Mouse (Mus musculus) hindbrain, embryonic 16.5 days (tissue): ENCODE results near the gene Rnf11. TPM values are rescaled to one million over a fixed set of nuclear protein-coding genes. Genes with fewer than 3 reads are reported as not detected.

Experiments used
- polyA plus RNA-seq: library from polyadenylated mRNA; unstranded; fragments of >200 nt; fragmentation: Nextera tagmentation; extraction: Ambion mirVana; gene quantifications from 2 replicates; pipeline ENCODE4 v1.2.1, GENCODE M21; 2015

Gene Rnf11
- polyA plus RNA-seq, 1 experiment from 2014 or later: 60.3 TPM

Other genes starting within 250 kb of the Rnf11 start
- 65.5 and 72.2 TPM in 2 replicates for gene Eps15, start 204.5 kb downstream of the Rnf11 start, polyA plus RNA-seq
- gene Ttc39a, start 78.1 kb downstream of the Rnf11 start, polyA plus RNA-seq: 3.4 and 5.0 TPM in 2 replicates
- not detected in 2 replicates for gene 4930522H14Rik, start 46.6 kb upstream of the Rnf11 start, polyA plus RNA-seq
- gene Cdkn2c, start 182.5 kb upstream of the Rnf11 start, polyA plus RNA-seq: 4.3 TPM in 2 replicates
- gene Faf1, start 191.9 kb upstream of the Rnf11 start, polyA plus RNA-seq: 25.0 and 28.1 TPM in 2 replicates